Mouse (Mus musculus): Measurements from ENCODE around the gene Jagn1. TPM values are rescaled to one million over a fixed set of nuclear protein-coding genes. Genes with fewer than 3 reads are reported as not detected.

The Jagn1 gene
- polyA plus RNA-seq, 1 experiment from 2014 or later, result 106 TPM

GRCm38 (mm10) chr6:113492101-113492864, 49.9 kb downstream of the Jagn1 start:
- no peaks in the 10 kb centered on the region; the same call in none of the 2 replicates for H3K27me3 ChIP-seq (replicated peaks; ENCODE audit: control insufficient read depth, insufficient read depth, low read length)
- H3K9ac ChIP-seq (ENCODE audit: low read depth, low read length), result no peak overlapping the region
- H3K36me3 ChIP-seq (ENCODE audit: control insufficient read depth, insufficient read depth, low read length), result peaks cover 24% of the 10 kb centered on the region; the same call in 1 of the 2 replicates
- WGBS, result 80% methylated on average over 23 of the region's 24 CpGs
- H3K27ac ChIP-seq (ENCODE audit: low read depth, low read length), result no peak overlapping the region
- ATAC-seq, result no peak
- no peaks in the 10 kb centered on the region for H3K9me3 ChIP-seq (ENCODE audit: control insufficient read depth, low read length)
- H3K4me2 ChIP-seq (ENCODE audit: low read length), result no peak overlapping the region
- H3K4me1 ChIP-seq (ENCODE audit: control insufficient read depth, insufficient read depth, low read depth, low read length), result peaks cover 10% of the 10 kb centered on the region
- H3K4me3 ChIP-seq (ENCODE audit: low read length), result no peak overlapping the region

GRCm38 (mm10) chr6:113494258-113494788, 52.0 kb downstream of the Jagn1 start:
- peak overlapping the region; percentile 60 for H3K4me2 ChIP-seq (ENCODE audit: low read length)
- peak overlapping the region; percentile 41; the same call in 1 of the 2 replicates for H3K27ac ChIP-seq (ENCODE audit: low read depth, low read length)
- WGBS, result 2% methylated on average over 50 of the region's 54 CpGs
- peak overlapping the region; percentile 48 for H3K9ac ChIP-seq (ENCODE audit: low read depth, low read length)
- peaks cover 24% of the 10 kb centered on the region; the same call in 1 of the 2 replicates for H3K36me3 ChIP-seq (ENCODE audit: control insufficient read depth, insufficient read depth, low read length)
- no peaks in the 10 kb centered on the region for H3K9me3 ChIP-seq (ENCODE audit: control insufficient read depth, low read length)
- peak; percentile 75 for ATAC-seq
- H3K4me1 ChIP-seq (ENCODE audit: control insufficient read depth, insufficient read depth, low read depth, low read length), result peaks cover 9% of the 10 kb centered on the region
- H3K27me3 ChIP-seq (replicated peaks; ENCODE audit: control insufficient read depth, insufficient read depth, low read length), result no peaks in the 10 kb centered on the region; the same call in none of the 2 replicates
- H3K4me3 ChIP-seq (ENCODE audit: low read length), result peak overlapping the region; percentile 37

GRCm38 (mm10) chr6:113495071-113495675, 52.8 kb downstream of the Jagn1 start:
- 0 out of 2 replicates have a peak, but pooled peaks have one; percentile 18 for ATAC-seq
- H3K36me3 ChIP-seq (ENCODE audit: control insufficient read depth, insufficient read depth, low read length), result peaks cover 15% of the 10 kb centered on the region; the same call in 1 of the 2 replicates
- peak overlapping the region; percentile 37; the same call in 1 of the 2 replicates for H3K4me3 ChIP-seq (ENCODE audit: low read length)
- no peaks in the 10 kb centered on the region for H3K9me3 ChIP-seq (ENCODE audit: control insufficient read depth, low read length)
- H3K27ac ChIP-seq (ENCODE audit: low read depth, low read length), result no peak overlapping the region
- 48% methylated on average over 28 of the region's 28 CpGs for WGBS
- H3K4me1 ChIP-seq (ENCODE audit: control insufficient read depth, insufficient read depth, low read depth, low read length), result peaks cover 9% of the 10 kb centered on the region
- H3K9ac ChIP-seq (ENCODE audit: low read depth, low read length), result peak overlapping the region; percentile 49
- peak overlapping the region; percentile 60 for H3K4me2 ChIP-seq (ENCODE audit: low read length)
- no peaks in the 10 kb centered on the region; the same call in none of the 2 replicates for H3K27me3 ChIP-seq (replicated peaks; ENCODE audit: control insufficient read depth, insufficient read depth, low read length)

Small RNA genes lying within 50 kb of the gene (microRNA-seq; reads per million reads assigned to microRNA genes)
- not detected for gene Gm24387

Other genes with a start within 250 kb of the Jagn1 start
- gene Lhfpl4, start 247.2 kb upstream of the Jagn1 start, polyA plus RNA-seq (2015; fragmentation: Nextera tagmentation; extraction: Ambion mirVana), result 56.7 and 63.6 TPM in 2 replicates
- 34.1 and 34.6 TPM in 2 replicates for gene Mtmr14, start 204.7 kb upstream of the Jagn1 start, polyA plus RNA-seq (2015; fragmentation: Nextera tagmentation; extraction: Ambion mirVana)
- gene Cpne9, start 160.3 kb upstream of the Jagn1 start, polyA plus RNA-seq (2015; fragmentation: Nextera tagmentation; extraction: Ambion mirVana), result 9.1 and 9.6 TPM in 2 replicates
- 12.4 and 15.5 TPM in 2 replicates for gene Brpf1, start 135.4 kb upstream of the Jagn1 start, polyA plus RNA-seq (2015; fragmentation: Nextera tagmentation; extraction: Ambion mirVana)
- gene Ogg1, start 115.6 kb upstream of the Jagn1 start, polyA plus RNA-seq (2015; fragmentation: Nextera tagmentation; extraction: Ambion mirVana), result 7.0 and 10.6 TPM in 2 replicates
- gene Camk1, start 98.6 kb upstream of the Jagn1 start, polyA plus RNA-seq (2015; fragmentation: Nextera tagmentation; extraction: Ambion mirVana), result 119 and 128 TPM in 2 replicates
- 68.3 and 71.1 TPM in 2 replicates for gene Tada3, start 64.7 kb upstream of the Jagn1 start, polyA plus RNA-seq (2015; fragmentation: Nextera tagmentation; extraction: Ambion mirVana)
- 440 and 455 TPM in 2 replicates for gene Arpc4, start 64.5 kb upstream of the Jagn1 start, polyA plus RNA-seq (2015; fragmentation: Nextera tagmentation; extraction: Ambion mirVana)
- 9.2 and 11.8 TPM in 2 replicates for gene Ttll3, start 53.3 kb upstream of the Jagn1 start, polyA plus RNA-seq (2015; fragmentation: Nextera tagmentation; extraction: Ambion mirVana)
- 21.5 and 21.7 TPM in 2 replicates for gene Rpusd3, start 23.2 kb upstream of the Jagn1 start, polyA plus RNA-seq (2015; fragmentation: Nextera tagmentation; extraction: Ambion mirVana)
- 0.21 TPM in 1 of 2 replicates, not detected in the other for gene Cidec, start 6.8 kb upstream of the Jagn1 start, polyA plus RNA-seq (2015; fragmentation: Nextera tagmentation; extraction: Ambion mirVana)
- 0.26 and 0.34 TPM in 2 replicates for gene Il17re, start 15.9 kb downstream of the Jagn1 start, polyA plus RNA-seq (2015; fragmentation: Nextera tagmentation; extraction: Ambion mirVana)
- 4.4 and 5.9 TPM in 2 replicates for gene Il17rc, start 28.9 kb downstream of the Jagn1 start, polyA plus RNA-seq (2015; fragmentation: Nextera tagmentation; extraction: Ambion mirVana)
- 92.9 and 96.4 TPM in 2 replicates for gene Creld1, start 40.7 kb downstream of the Jagn1 start, polyA plus RNA-seq (2015; fragmentation: Nextera tagmentation; extraction: Ambion mirVana)
- 14.2 and 14.5 TPM in 2 replicates for gene Prrt3, start 59.4 kb downstream of the Jagn1 start, polyA plus RNA-seq (2015; fragmentation: Nextera tagmentation; extraction: Ambion mirVana)
- gene Emc3, start 89.1 kb downstream of the Jagn1 start, polyA plus RNA-seq (2015; fragmentation: Nextera tagmentation; extraction: Ambion mirVana), result 120 and 124 TPM in 2 replicates
- gene Fancd2, start 89.1 kb downstream of the Jagn1 start, polyA plus RNA-seq (2015; fragmentation: Nextera tagmentation; extraction: Ambion mirVana), result 1.9 and 2.1 TPM in 2 replicates
- gene Fancd2os, start 158.1 kb downstream of the Jagn1 start, polyA plus RNA-seq (2015; fragmentation: Nextera tagmentation; extraction: Ambion mirVana), result 0.21 and 0.22 TPM in 2 replicates
- gene Brk1, start 162.2 kb downstream of the Jagn1 start, polyA plus RNA-seq (2015; fragmentation: Nextera tagmentation; extraction: Ambion mirVana), result 246 and 270 TPM in 2 replicates
- gene Vhl, start 181.4 kb downstream of the Jagn1 start, polyA plus RNA-seq (2015; fragmentation: Nextera tagmentation; extraction: Ambion mirVana), result 73.0 and 74.5 TPM in 2 replicates
- gene Irak2, start 195.9 kb downstream of the Jagn1 start, polyA plus RNA-seq (2015; fragmentation: Nextera tagmentation; extraction: Ambion mirVana), result 2.6 and 2.8 TPM in 2 replicates